Mouse (Mus musculus) large intestine, adult 2 months (tissue): Measurements from ENCODE around the gene Spata48. TPM values are rescaled to one million over a fixed set of nuclear protein-coding genes. Genes with fewer than 3 reads are reported as not detected.

Experiments
- DNase-seq: peaks from one replicate; pipeline ENCODE4 v3.0.0-alpha.2; 2012; ENCODE audit warnings: low read depth, low spot score
- WGBS: fragments of 180-500 bp; shearing (Covaris S2); methylation state at CpG from one replicate; pipeline ENCODE4 v1.1.7; 2018; 5-methylcytosine and 5-hydroxymethylcytosine counted together
- polyA plus RNA-seq: library from polyadenylated mRNA; depleted of rRNA; stranded (reverse); fragments of >200 nt; gene quantifications from 2 replicates; pipeline ENCODE4 v1.2.3, GENCODE M21; 2012; rRNA removed

The Spata48 gene
- polyA plus RNA-seq, 1 experiment, result not detected

- WGBS, result 71% methylated on average over 11 of the region's 11 CpGs
Observed at GRCm38 (mm10) chr11:11528760-11529159, 66.9 kb downstream of the Spata48 start.

GRCm38 (mm10) chr11:11529165-11529564 is 67.3 kb downstream of the Spata48 start:
- DNase-seq, result no peak
- WGBS, result 60% methylated on average over 6 of the region's 6 CpGs

More at GRCm38 (mm10) chr11:11528760-11529159, 66.9 kb downstream of the Spata48 start:
- DNase-seq, result no peak

GRCm38 (mm10) chr11:11530126-11530525 is 68.2 kb downstream of the Spata48 start:
- WGBS, result 75% methylated on average over 2 of the region's 2 CpGs
- no peak for DNase-seq

- 57% methylated on average over 1 of the region's 1 CpGs for WGBS
- no peak for DNase-seq
Observed at GRCm38 (mm10) chr11:11536295-11536694, 74.4 kb downstream of the Spata48 start.

- DNase-seq, result no peak
- whole genome bisulfite sequencing, result 85% methylated on average over 3 of the region's 3 CpGs
Observed at GRCm38 (mm10) chr11:11545948-11546347, 84.1 kb downstream of the Spata48 start.

- DNase-seq, result no peak
Observed at GRCm38 (mm10) chr11:11546903-11547511, 85.1 kb downstream of the Spata48 start.

GRCm38 (mm10) chr11:11547597-11548240 is 85.8 kb downstream of the Spata48 start:
- DNase-seq, result no peak
- 52% methylated on average over 7 of the region's 7 CpGs for WGBS

More at GRCm38 (mm10) chr11:11546903-11547511, 85.1 kb downstream of the Spata48 start:
- 73% methylated on average over 7 of the region's 7 CpGs for WGBS

GRCm38 (mm10) chr11:11555563-11555962 is 93.7 kb downstream of the Spata48 start:
- no peak for DNase-seq
- 68% methylated on average over 8 of the region's 8 CpGs for WGBS

- WGBS, result 89% methylated on average over 1 of the region's 1 CpGs
- no peak for DNase-seq
Observed at GRCm38 (mm10) chr11:11556186-11556585, 94.3 kb downstream of the Spata48 start.

GRCm38 (mm10) chr11:11557173-11557967 is 95.5 kb downstream of the Spata48 start:
- WGBS, result 35% methylated on average over 11 of the region's 11 CpGs
- DNase-seq, result no peak

- DNase-seq, result no peak
- WGBS, result 63% methylated on average over 3 of the region's 3 CpGs
Observed at GRCm38 (mm10) chr11:11558662-11559061, 96.8 kb downstream of the Spata48 start.

GRCm38 (mm10) chr11:11559099-11559686 is 97.3 kb downstream of the Spata48 start:
- DNase-seq, result no peak
- 67% methylated on average over 7 of the region's 7 CpGs for WGBS

GRCm38 (mm10) chr11:11561118-11561517 is 99.2 kb downstream of the Spata48 start:
- 83% methylated on average over 6 of the region's 6 CpGs for whole genome bisulfite sequencing
- DNase-seq, result no peak

GRCm38 (mm10) chr11:11564266-11565044 is 102.6 kb downstream of the Spata48 start:
- WGBS, result 50% methylated on average over 7 of the region's 7 CpGs
- no peak for DNase-seq

Other genes starting within 250 kb of the Spata48 start
- 0.04 TPM in 1 of 2 replicates, not detected in the other for gene Zpbp, start 314 bp downstream of the Spata48 start, polyA plus RNA-seq
- gene 4930512M02Rik, start 165.7 kb downstream of the Spata48 start, polyA plus RNA-seq, result not detected in 2 replicates
- gene Ikzf1, start 222.9 kb downstream of the Spata48 start, polyA plus RNA-seq, result 8.2 and 16.0 TPM in 2 replicates